Mouse (Mus musculus) layer of hippocampus, adult 8-10 months (tissue): ENCODE data around the gene Uba3. TPM values are rescaled to one million over a fixed set of nuclear protein-coding genes. Genes with fewer than 3 reads are reported as not detected.

Source experiments
- DNase-seq, 2 experiments: peaks; one replicate each; pipeline ENCODE4 v3.0.0; 2022; ENCODE audit warnings: low spot score in 2 of 2
- total RNA-seq, 4 experiments: library from RNA; stranded (reverse); gene quantifications; 2 replicates each; pipeline ENCODE4 v1.2.4; 2022

The Uba3 gene
- total RNA-seq, 4 experiments from 2014 or later: 68.2 to 76.3 (median 70.4) TPM

- no peak for DNase-seq
Measured at GRCm38 (mm10) chr6:97141811-97142210, 63.6 kb downstream of the Uba3 start.

Other genes starting within 250 kb of the Uba3 start
- gene Fam19a4, start 145.2 kb downstream of the Uba3 start, total RNA-seq: under 1 TPM in 2 of 4 experiments, not detected in 2; 0.31 to 0.43 TPM
- gene Eogt, start 56.5 kb downstream of the Uba3 start, total RNA-seq: 10 to 100 TPM; 21.6 to 24.8 (median 23.2) TPM
- 10 to 100 TPM; 51.1 to 54.6 (median 52.1) TPM for gene Tmf1, start 26.5 kb downstream of the Uba3 start, total RNA-seq
- 100 to 1,000 TPM; 158 to 182 (median 170) TPM for gene Arl6ip5, start 5.0 kb upstream of the Uba3 start, total RNA-seq
- gene Lmod3, start 47.1 kb upstream of the Uba3 start, total RNA-seq: under 1 TPM in 1 of 4 experiments, not detected in 3; 0.16 TPM